Mouse (Mus musculus) bone marrow macrophage, adult 2 months (primary cell): Measurements from ENCODE around the gene Eps8l1.

Experiments used
- CTCF ChIP-seq: IDR thresholded peaks from 2 replicates; pipeline ENCODE4 v1.5.1; 2012; ENCODE audit warnings: low read depth, mild to moderate bottlenecking, low read length, moderate library complexity
- POLR2A ChIP-seq: IDR thresholded peaks from 2 replicates; pipeline ENCODE4 v1.6.1; 2012; ENCODE audit warnings: mild to moderate bottlenecking, low read depth, low read length, borderline replicate concordance

- TF ChIP-seq POLR2A (no peak), CTCF (no peak)
Measured at GRCm38 (mm10) chr7:4491308-4491707, 30.8 kb downstream of the Eps8l1 start.
